Mouse (Mus musculus) mouse embryonic stem cell (cell line): ENCODE data around the gene H2-DMb2.

Experiments used
- in situ Hi-C, 2 experiments: fragments of 300-500 bp; cut with MboI; formaldehyde crosslinking; loops; 1 replicate in 1 of 2; 3 replicates in 1 of 2; pipeline ENCODE4 v1.14.3; 2019 to 2020; ENCODE audit warnings: low sequenced_read_pairs in 2 of 2, low pct_unique_long_range_greater_than_20kb in 1 of 2, mixed read lengths in 1 of 2; ENCODE audit not compliant: unreplicated experiment in 1 of 2

Gene H2-DMb2

GRCm38 (mm10) chr17:34143033-34143432 is at the start of gene H2-DMb2:
H2-DMb2 (plus strand) TSS chr17:34143307.
- in situ Hi-C loops = no loop called here

GRCm38 (mm10) chr17:34094283-34095035 is 48.6 kb upstream of the H2-DMb2 start:
- in situ Hi-C loops = no loop called here

- in situ Hi-C loops = no loop called here
Observed at GRCm38 (mm10) chr17:34096497-34097010, 46.6 kb upstream of the H2-DMb2 start.

GRCm38 (mm10) chr17:34097272-34097671 is 45.8 kb upstream of the H2-DMb2 start:
- in situ Hi-C loops = no loop called here

- in situ Hi-C loops = no loop called here
Observed at GRCm38 (mm10) chr17:34098709-34099479, 44.2 kb upstream of the H2-DMb2 start.

- in situ Hi-C loops = no loop called here
Observed at GRCm38 (mm10) chr17:34099531-34099930, 43.6 kb upstream of the H2-DMb2 start.

- in situ Hi-C loops = no loop called here
Observed at GRCm38 (mm10) chr17:34101185-34101584, 41.9 kb upstream of the H2-DMb2 start.

GRCm38 (mm10) chr17:34101604-34102032 is 41.5 kb upstream of the H2-DMb2 start:
- in situ Hi-C loops = no loop called here

- in situ Hi-C loops = no loop called here
Observed at GRCm38 (mm10) chr17:34102831-34103230, 40.3 kb upstream of the H2-DMb2 start.

GRCm38 (mm10) chr17:34104804-34105203 is 38.3 kb upstream of the H2-DMb2 start:
- in situ Hi-C loops = no loop called here

- in situ Hi-C loops = no loop called here
Observed at GRCm38 (mm10) chr17:34106555-34106954, 36.6 kb upstream of the H2-DMb2 start.

- in situ Hi-C loops = no loop called here
Observed at GRCm38 (mm10) chr17:34107109-34107867, 35.8 kb upstream of the H2-DMb2 start.

GRCm38 (mm10) chr17:34108460-34108859 is 34.6 kb upstream of the H2-DMb2 start:
- in situ Hi-C loops = no loop called here

- in situ Hi-C loops = no loop called here
Observed at GRCm38 (mm10) chr17:34109038-34109805, 33.9 kb upstream of the H2-DMb2 start.

GRCm38 (mm10) chr17:34109806-34110195 is 33.3 kb upstream of the H2-DMb2 start:
- in situ Hi-C loops = no loop called here

GRCm38 (mm10) chr17:34110309-34110708 is 32.8 kb upstream of the H2-DMb2 start:
- in situ Hi-C loops = no loop called here

- in situ Hi-C loops = no loop called here
Observed at GRCm38 (mm10) chr17:34114114-34114513, 29.0 kb upstream of the H2-DMb2 start.

- in situ Hi-C loops = no loop called here
Observed at GRCm38 (mm10) chr17:34116736-34117370, 26.3 kb upstream of the H2-DMb2 start.
